Mouse (Mus musculus): Measurements from ENCODE around the gene Ppp1r27. TPM values are rescaled to one million over a fixed set of nuclear protein-coding genes. Genes with fewer than 3 reads are reported as not detected.
"Not testable (repeated sequence)": the region's sequence is repeated elsewhere in the genome, so short reads cannot be mapped to it uniquely, and the experiment has no call there.

Ppp1r27 gene
- polyA plus RNA-seq (2016; fragmentation: Nextera tagmentation; extraction: Ambion mirVana) = not detected in 2 replicates

- no peak for ATAC-seq (ENCODE audit: low FRiP score, low read depth)
- Histone ChIP-seq H3K27ac (replicated peaks) (peak within 1 kb of the TSS; percentile 85), H3K4me2 (replicated peaks) (peak within 1 kb of the TSS; percentile 91), H3K9ac (replicated peaks) (peak within 1 kb of the TSS; percentile 97), H3K27me3 (no peaks in the 10 kb centered on the region), H3K9me3 (no peaks in the 10 kb centered on the region), H3K4me1 (peaks cover 22% of the 10 kb centered on the region), H3K36me3 (0 out of 2 replicates have a peak, but pooled peaks cover 5% of the 10 kb centered on the region), H3K4me3 (peak within 1 kb of the TSS; percentile 86)
- WGBS = 95% methylated on average over 28 of the region's 28 CpGs
Observed at GRCm38 (mm10) chr11:120550810-120551440, at the start of gene Ppp1r27. Ppp1r27 (minus strand) TSS chr11:120551132.

- Histone ChIP-seq H3K4me2 (replicated peaks) (no peak overlapping the region), H3K4me3 (no peak overlapping the region), H3K27me3 (no peaks in the 10 kb centered on the region), H3K9me3 (no peaks in the 10 kb centered on the region), H3K9ac (replicated peaks) (no peak overlapping the region), H3K27ac (replicated peaks) (no peak overlapping the region), H3K36me3 (peaks cover 64% of the 10 kb centered on the region), H3K4me1 (peaks cover 28% of the 10 kb centered on the region)
- no peak for ATAC-seq (ENCODE audit: low FRiP score, low read depth)
- 96% methylated on average over 3 of the region's 3 CpGs for WGBS
Observed at GRCm38 (mm10) chr11:120600716-120601115, 49.8 kb upstream of the Ppp1r27 start.

GRCm38 (mm10) chr11:120598990-120599549 is 48.1 kb upstream of the Ppp1r27 start:
- H3K9ac ChIP-seq (replicated peaks) = peak overlapping the region; percentile 100
- no peaks in the 10 kb centered on the region for H3K27me3 ChIP-seq
- peak overlapping the region; percentile 100 for H3K4me3 ChIP-seq
- H3K4me2 ChIP-seq (replicated peaks) = peak overlapping the region; percentile 99
- H3K36me3 ChIP-seq = peaks cover 62% of the 10 kb centered on the region
- H3K9me3 ChIP-seq = no peaks in the 10 kb centered on the region
- WGBS = 52% methylated on average over 17 of the region's 17 CpGs
- ATAC-seq (ENCODE audit: low FRiP score, low read depth) = no peak; the same call in 1 of the 2 replicates
- H3K27ac ChIP-seq (replicated peaks) = peak overlapping the region; percentile 86
- peaks cover 28% of the 10 kb centered on the region for H3K4me1 ChIP-seq

GRCm38 (mm10) chr11:120598283-120598989 is 47.5 kb upstream of the Ppp1r27 start, which contains the start of the genes Alyref and Anapc11:
Alyref (minus strand) TSS chr11:120598365.
Anapc11 (plus strand) TSS chr11:120598421.
- H3K4me3 ChIP-seq = peak within 1 kb of the TSS; percentile 100
- WGBS = under 1% methylated on average over 87 of the region's 88 CpGs
- peaks cover 30% of the 10 kb centered on the region for H3K4me1 ChIP-seq
- H3K36me3 ChIP-seq = peaks cover 62% of the 10 kb centered on the region
- H3K4me2 ChIP-seq (replicated peaks) = peak within 1 kb of the TSS; percentile 99
- no peaks in the 10 kb centered on the region for H3K9me3 ChIP-seq
- no peaks in the 10 kb centered on the region for H3K27me3 ChIP-seq
- peak within 1 kb of the TSS; percentile 100 for H3K9ac ChIP-seq (replicated peaks)
- peak; percentile 97 for ATAC-seq (ENCODE audit: low FRiP score, low read depth)
- peak within 1 kb of the TSS; percentile 86 for H3K27ac ChIP-seq (replicated peaks)

GRCm38 (mm10) chr11:120597240-120598235 is 46.6 kb upstream of the Ppp1r27 start:
- Histone ChIP-seq H3K9me3 (no peaks in the 10 kb centered on the region), H3K4me2 (replicated peaks) (peak overlapping the region; percentile 99), H3K27me3 (no peaks in the 10 kb centered on the region), H3K9ac (replicated peaks) (peak overlapping the region; percentile 100), H3K4me1 (peaks cover 30% of the 10 kb centered on the region), H3K27ac (replicated peaks) (peak overlapping the region; percentile 86), H3K36me3 (peaks cover 62% of the 10 kb centered on the region), H3K4me3 (peak overlapping the region; percentile 100)
- peak; percentile 67; the same call in 1 of the 2 replicates for ATAC-seq (ENCODE audit: low FRiP score, low read depth)
- WGBS = 5% methylated on average over 89 of the region's 99 CpGs

- whole genome bisulfite sequencing = 95% methylated on average over 6 of the region's 6 CpGs
- Histone ChIP-seq H3K36me3 (peaks cover 96% of the 10 kb centered on the region), H3K9me3 (peaks cover 4% of the 10 kb centered on the region; the same call in 1 of the 2 replicates), H3K4me2 (replicated peaks) (no peak overlapping the region), H3K27me3 (no peaks in the 10 kb centered on the region), H3K4me3 (no peak overlapping the region), H3K9ac (replicated peaks) (no peak overlapping the region), H3K4me1 (0 out of 2 replicates have a peak, but pooled peaks cover 1% of the 10 kb centered on the region), H3K27ac (replicated peaks) (no peak overlapping the region)
- ATAC-seq (ENCODE audit: low FRiP score, low read depth) = no peak
Observed at GRCm38 (mm10) chr11:120588531-120588930, 37.6 kb upstream of the Ppp1r27 start.

GRCm38 (mm10) chr11:120583937-120584336 is 33.0 kb upstream of the Ppp1r27 start:
- H3K4me3 ChIP-seq = no peak overlapping the region
- H3K9me3 ChIP-seq = peaks cover 4% of the 10 kb centered on the region; the same call in 1 of the 2 replicates
- H3K27me3 ChIP-seq = no peaks in the 10 kb centered on the region
- peaks cover 27% of the 10 kb centered on the region for H3K4me1 ChIP-seq
- no peak overlapping the region for H3K4me2 ChIP-seq (replicated peaks)
- H3K27ac ChIP-seq (replicated peaks) = no peak overlapping the region
- no peak for ATAC-seq (ENCODE audit: low FRiP score, low read depth)
- H3K9ac ChIP-seq (replicated peaks) = no peak overlapping the region
- peaks cover 62% of the 10 kb centered on the region for H3K36me3 ChIP-seq
- WGBS = 97% methylated on average over 1 of the region's 1 CpGs

- H3K27me3 ChIP-seq; H3K27ac ChIP-seq (replicated peaks); H3K4me3 ChIP-seq; H3K9me3 ChIP-seq; H3K4me2 ChIP-seq (replicated peaks); ATAC-seq (ENCODE audit: low FRiP score, low read depth); H3K9ac ChIP-seq (replicated peaks): not testable (repeated sequence)
- H3K36me3 ChIP-seq = peaks cover 62% of the 10 kb centered on the region
- WGBS = 92% methylated on average over 2 of the region's 2 CpGs
- H3K4me1 ChIP-seq = peaks cover 33% of the 10 kb centered on the region
Observed at GRCm38 (mm10) chr11:120582982-120583293, 32.0 kb upstream of the Ppp1r27 start.

GRCm38 (mm10) chr11:120582268-120582981 is 31.5 kb upstream of the Ppp1r27 start:
- Histone ChIP-seq H3K9me3 (peaks cover 4% of the 10 kb centered on the region; the same call in 1 of the 2 replicates), H3K27ac (replicated peaks) (peak overlapping the region; percentile 93), H3K27me3 (no peaks in the 10 kb centered on the region), H3K4me3 (peak overlapping the region; percentile 92), H3K4me2 (replicated peaks) (peak overlapping the region; percentile 92), H3K4me1 (peaks cover 33% of the 10 kb centered on the region), H3K36me3 (peaks cover 62% of the 10 kb centered on the region), H3K9ac (replicated peaks) (peak overlapping the region; percentile 97)
- ATAC-seq (ENCODE audit: low FRiP score, low read depth) = 0 out of 2 replicates have a peak, but pooled peaks have one; percentile 2
- 74% methylated on average over 8 of the region's 8 CpGs for WGBS

- H3K27me3 ChIP-seq = no peaks in the 10 kb centered on the region
- peak within 1 kb of the TSS; percentile 92 for H3K4me3 ChIP-seq
- peak within 1 kb of the TSS; percentile 97 for H3K9ac ChIP-seq (replicated peaks)
- H3K9me3 ChIP-seq = peaks cover 4% of the 10 kb centered on the region; the same call in 1 of the 2 replicates
- peak within 1 kb of the TSS; percentile 93 for H3K27ac ChIP-seq (replicated peaks)
- WGBS = 4% methylated on average over 67 of the region's 75 CpGs
- H3K36me3 ChIP-seq = peaks cover 58% of the 10 kb centered on the region
- H3K4me2 ChIP-seq (replicated peaks) = peak within 1 kb of the TSS; percentile 92
- peaks cover 33% of the 10 kb centered on the region for H3K4me1 ChIP-seq
- ATAC-seq (ENCODE audit: low FRiP score, low read depth) = peak; percentile 72
Observed at GRCm38 (mm10) chr11:120581490-120582267, 30.7 kb upstream of the Ppp1r27 start, which contains the start of gene Arhgdia. Arhgdia (minus strand) TSS chr11:120581624.
